Mouse (Mus musculus) hindbrain, postnatal 0 days (tissue): ENCODE measurements at regions not wholly inside any gene's neighbourhood (a gene's known extent, or its start where the extent isn't known, plus 50 kb on each side); places are given as distances from the start of the nearest gene placed in this dataset.

Experiments
- ATAC-seq: fragments of 200-750 bp; cut with Nextera tagmentation; 2 replicates; pipeline ENCODE4 v1.8.0; 2017; ENCODE audit warnings: mild to moderate bottlenecking, moderate TSS enrichment, moderate library complexity
- DNase-seq: peaks from one replicate; pipeline ENCODE4 v3.0.0-alpha.2; 2015; ENCODE audit warnings: low spot score
- H3K27ac ChIP-seq: fragments of 300-500 bp; sonication (generic); 2 replicates; pipeline ENCODE4 v1.5.1; 2014; ENCODE audit warnings: mild to moderate bottlenecking
- H3K27me3 ChIP-seq: fragments of 300-500 bp; sonication (generic); 2 replicates; pipeline ENCODE4 v1.6.1; 2014; ENCODE audit warnings: low read length, mixed read lengths; ENCODE audit not compliant: insufficient read depth
- H3K36me3 ChIP-seq: fragments of 300-500 bp; sonication (generic); 2 replicates; pipeline ENCODE4 v1.6.1; 2014; ENCODE audit warnings: low read length, mixed read lengths; ENCODE audit not compliant: insufficient read depth
- H3K4me1 ChIP-seq: fragments of 300-500 bp; sonication (generic); 2 replicates; pipeline ENCODE4 v1.6.1; 2014; ENCODE audit warnings: antibody characterized with exemption, low read length, mixed read lengths; ENCODE audit not compliant: insufficient read depth
- H3K4me2 ChIP-seq: fragments of 300-500 bp; sonication (generic); 2 replicates; pipeline ENCODE4 v1.6.1; 2014; ENCODE audit warnings: low read depth, mild to moderate bottlenecking, low read length, moderate library complexity, mixed read lengths
- H3K4me3 ChIP-seq: fragments of 300-500 bp; sonication (generic); 2 replicates; pipeline ENCODE4 v1.5.1; 2014; ENCODE audit warnings: low read length
- H3K9ac ChIP-seq: fragments of 300-500 bp; sonication (generic); replicated peaks from 2 replicates; pipeline ENCODE4 v1.6.1; 2014; ENCODE audit warnings: mild to moderate bottlenecking, low read length, moderate library complexity, mixed read lengths
- H3K9me3 ChIP-seq: fragments of 300-500 bp; sonication (generic); 2 replicates; pipeline ENCODE4 v1.6.1; 2016; ENCODE audit warnings: low read length, mixed read lengths
- CTCF ChIP-seq: IDR thresholded peaks from 2 replicates; pipeline ENCODE4 v1.5.1; 2016; ENCODE audit warnings: antibody characterized with exemption, control low read depth, low read depth
- WGBS: fragments of 180-500 bp; shearing (Covaris S2); extraction: QIAGEN DNeasy Blood & Tissue Kit; methylation state at CpG from one replicate; pipeline ENCODE4 v1.1.7; 2014; 5-methylcytosine and 5-hydroxymethylcytosine counted together

DNA sequence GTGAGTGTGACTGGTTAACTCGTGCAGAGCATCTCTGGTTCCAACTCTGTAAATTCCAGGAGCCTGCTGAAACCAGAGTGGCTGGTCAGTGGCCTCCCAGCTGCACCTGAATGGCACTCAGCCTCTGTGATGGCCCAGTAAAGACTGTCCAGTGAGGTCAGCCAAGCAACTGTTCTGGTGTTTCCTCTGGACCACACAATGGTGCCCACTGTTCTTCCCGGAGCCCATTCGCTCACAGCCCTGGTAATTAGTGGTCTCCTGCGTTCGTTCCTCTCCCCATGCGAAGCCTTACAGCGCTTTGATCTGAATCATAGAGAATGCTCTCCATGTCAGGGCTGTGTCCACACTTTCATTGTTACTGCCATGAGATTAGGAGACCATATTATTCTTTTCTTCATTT is 75.5 kb downstream of the Enkur start:
- Histone ChIP-seq H3K27me3 (no peaks in the 10 kb centered on the region), H3K4me2 (no peak overlapping the region), H3K9ac (no peak overlapping the region), H3K36me3 (no peaks in the 10 kb centered on the region), H3K9me3 (no peaks in the 10 kb centered on the region), H3K4me1 (no peaks in the 10 kb centered on the region), H3K27ac (no peak overlapping the region), H3K4me3 (no peak overlapping the region)
- WGBS = 68% methylated on average over 7 of the region's 7 CpGs
- DNase-seq (no peak), ATAC-seq (no peak)
- TF ChIP-seq CTCF = no peak

- Histone ChIP-seq H3K9me3 (no peaks in the 10 kb centered on the region), H3K27ac (no peak overlapping the region), H3K4me1 (no peaks in the 10 kb centered on the region), H3K27me3 (no peaks in the 10 kb centered on the region), H3K9ac (no peak overlapping the region), H3K4me3 (no peak overlapping the region), H3K36me3 (no peaks in the 10 kb centered on the region), H3K4me2 (no peak overlapping the region)
- ATAC-seq = no peak
- DNase-seq = no peak
- TF ChIP-seq CTCF = no peak
- WGBS = 79% methylated on average over 1 of the region's 1 CpGs
Measured at GRCm38 (mm10) chr2:21126531-21126930, 78.6 kb downstream of the Enkur start.

GRCm38 (mm10) chr2:21122421-21122820 is 82.7 kb downstream of the Enkur start:
- H3K4me1 ChIP-seq = no peaks in the 10 kb centered on the region
- ATAC-seq = no peak
- H3K9ac ChIP-seq = no peak overlapping the region
- no peak for TF ChIP-seq CTCF
- no peaks in the 10 kb centered on the region for H3K27me3 ChIP-seq
- WGBS = 69% methylated on average over 3 of the region's 3 CpGs
- no peak overlapping the region for H3K4me2 ChIP-seq
- H3K27ac ChIP-seq = no peak overlapping the region
- no peak overlapping the region for H3K4me3 ChIP-seq
- no peaks in the 10 kb centered on the region for H3K36me3 ChIP-seq
- no peaks in the 10 kb centered on the region for H3K9me3 ChIP-seq
- no peak for DNase-seq

DNA sequence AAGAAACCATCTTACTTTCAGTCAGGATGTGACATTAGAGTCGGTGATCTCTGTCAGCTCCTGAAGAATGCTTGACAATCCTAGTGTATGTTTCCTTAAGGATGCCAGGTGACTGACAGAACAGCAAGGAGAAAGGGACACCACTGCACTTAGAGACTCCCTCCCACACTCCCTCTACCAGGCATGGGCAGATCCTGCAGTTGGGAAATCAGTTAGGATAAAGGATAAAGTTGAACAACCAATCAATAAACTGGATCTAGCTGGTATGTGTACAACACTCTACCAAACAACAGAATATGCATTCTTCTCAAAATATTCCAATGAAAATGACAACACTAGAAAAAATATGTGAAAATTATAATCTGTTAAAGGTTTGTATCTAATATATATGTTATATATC is 83.5 kb downstream of the Enkur start:
- H3K9me3 ChIP-seq = no peaks in the 10 kb centered on the region
- no peak for ATAC-seq
- WGBS = 92% methylated on average over 1 of the region's 1 CpGs

DNA sequence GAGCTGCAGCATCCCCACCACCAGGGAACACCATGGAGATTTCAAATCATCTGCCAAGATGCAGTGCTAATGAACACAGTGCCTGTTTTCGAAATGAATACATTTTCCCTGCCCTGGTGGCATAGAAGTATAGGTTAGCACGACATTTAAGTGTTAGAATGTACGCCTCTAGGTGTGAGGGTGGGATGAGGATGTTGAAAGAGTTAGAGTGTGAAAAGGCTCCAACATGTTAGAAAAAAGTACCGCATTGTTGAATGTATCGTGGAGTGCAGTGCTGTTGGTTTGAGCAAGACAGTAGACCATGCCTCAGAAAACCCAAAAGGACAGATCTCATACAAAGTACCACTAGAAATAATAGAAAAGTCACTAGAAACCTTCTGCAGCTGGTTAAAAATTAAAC is 88.3 kb downstream of the Enkur start:
- Histone ChIP-seq H3K4me2 (no peak overlapping the region), H3K9ac (no peak overlapping the region), H3K4me1 (no peaks in the 10 kb centered on the region), H3K36me3 (no peaks in the 10 kb centered on the region), H3K4me3 (no peak overlapping the region), H3K9me3 (no peaks in the 10 kb centered on the region), H3K27me3 (no peaks in the 10 kb centered on the region), H3K27ac (no peak overlapping the region)
- DNase-seq = no peak
- no peak for TF ChIP-seq CTCF
- ATAC-seq = no peak
- WGBS = 85% methylated on average over 5 of the region's 5 CpGs

More for the DNA sequence above, 83.5 kb downstream of the Enkur start:
- no peaks in the 10 kb centered on the region for H3K4me1 ChIP-seq
- H3K27me3 ChIP-seq = no peaks in the 10 kb centered on the region
- no peak overlapping the region for H3K4me2 ChIP-seq
- no peak for DNase-seq
- no peak overlapping the region for H3K4me3 ChIP-seq
- no peak overlapping the region for H3K9ac ChIP-seq
- H3K36me3 ChIP-seq = no peaks in the 10 kb centered on the region
- TF ChIP-seq CTCF = no peak; the same call in 1 of the 2 replicates
- no peak overlapping the region for H3K27ac ChIP-seq

- Histone ChIP-seq H3K27ac (no peak overlapping the region), H3K36me3 (no peaks in the 10 kb centered on the region), H3K27me3 (no peaks in the 10 kb centered on the region), H3K9ac (no peak overlapping the region), H3K4me2 (no peak overlapping the region), H3K4me1 (no peaks in the 10 kb centered on the region), H3K9me3 (no peaks in the 10 kb centered on the region), H3K4me3 (no peak overlapping the region)
- WGBS = 80% methylated on average over 1 of the region's 1 CpGs
- DNase-seq (no peak), ATAC-seq (no peak)
- no peak for TF ChIP-seq CTCF
Measured at GRCm38 (mm10) chr2:21111527-21111926, 93.6 kb downstream of the Enkur start.

GRCm38 (mm10) chr2:21100248-21100808 is 104.8 kb downstream of the Enkur start:
- no peak overlapping the region for H3K4me3 ChIP-seq
- 66% methylated on average over 6 of the region's 6 CpGs for WGBS
- no peak overlapping the region for H3K4me2 ChIP-seq
- H3K4me1 ChIP-seq = no peaks in the 10 kb centered on the region
- H3K9me3 ChIP-seq = no peaks in the 10 kb centered on the region
- no peaks in the 10 kb centered on the region for H3K27me3 ChIP-seq
- ATAC-seq (no peak), DNase-seq (no peak)
- H3K36me3 ChIP-seq = no peaks in the 10 kb centered on the region
- TF ChIP-seq CTCF = no peak
- H3K9ac ChIP-seq = no peak overlapping the region
- no peak overlapping the region for H3K27ac ChIP-seq
